Mouse (Mus musculus) hindbrain, embryonic 12.5 days (tissue): Measurements from ENCODE around the gene 1700047I17Rik2. TPM values are rescaled to one million over a fixed set of nuclear protein-coding genes. Genes with fewer than 3 reads are reported as not detected.
"Not testable (repeated sequence)": the region's sequence is repeated elsewhere in the genome, so short reads cannot be mapped to it uniquely, and the experiment has no call there.

Source experiments
- ATAC-seq: fragments of 200-750 bp; cut with Nextera tagmentation; 2 replicates; pipeline ENCODE4 v1.8.0; 2017; ENCODE audit warnings: moderate TSS enrichment; ENCODE audit not compliant: low FRiP score
- H3K27ac ChIP-seq: fragments of 300-500 bp; sonication (generic); 2 replicates; pipeline ENCODE4 v1.5.1; 2016; ENCODE audit warnings: mild to moderate bottlenecking
- H3K27me3 ChIP-seq: fragments of 300-500 bp; sonication (generic); 2 replicates; pipeline ENCODE4 v1.6.1; 2016; ENCODE audit warnings: mild to moderate bottlenecking
- H3K36me3 ChIP-seq: fragments of 300-500 bp; sonication (generic); 2 replicates; pipeline ENCODE4 v1.6.1; 2016; ENCODE audit warnings: mild to moderate bottlenecking
- H3K4me1 ChIP-seq: fragments of 300-500 bp; sonication (generic); 2 replicates; pipeline ENCODE4 v1.6.1; 2016
- H3K4me2 ChIP-seq: fragments of 300-500 bp; sonication (generic); replicated peaks from 2 replicates; pipeline ENCODE4 v1.6.1; 2016; ENCODE audit warnings: mild to moderate bottlenecking
- H3K4me3 ChIP-seq: fragments of 300-500 bp; sonication (generic); 2 replicates; pipeline ENCODE4 v1.5.1; 2016; ENCODE audit warnings: mild to moderate bottlenecking
- H3K9ac ChIP-seq: fragments of 300-500 bp; sonication (generic); 2 replicates; pipeline ENCODE4 v1.6.1; 2016; ENCODE audit warnings: mild to moderate bottlenecking, moderate library complexity
- H3K9me3 ChIP-seq: fragments of 300-500 bp; sonication (generic); replicated peaks from 2 replicates; pipeline ENCODE4 v1.6.1; 2016; ENCODE audit warnings: mild to moderate bottlenecking
- WGBS: fragments of 180-500 bp; shearing (Covaris S2); methylation state at CpG from one replicate; pipeline ENCODE4 v1.1.7; 2016; 5-methylcytosine and 5-hydroxymethylcytosine counted together
- polyA plus RNA-seq: library from polyadenylated mRNA; unstranded; fragments of >200 nt; fragmentation: Nextera tagmentation; extraction: Ambion mirVana; gene quantifications from 2 replicates; pipeline ENCODE4 v1.2.1, GENCODE M21; 2016

The 1700047I17Rik2 gene
- 0.09 and 3.7 TPM in 2 replicates for polyA plus RNA-seq

- not testable (repeated sequence) for H3K36me3 ChIP-seq, H3K4me3 ChIP-seq, H3K9me3 ChIP-seq, H3K9ac ChIP-seq, H3K4me1 ChIP-seq, H3K4me2 ChIP-seq, H3K27me3 ChIP-seq, H3K27ac ChIP-seq
- peak; percentile 98 for ATAC-seq
- WGBS, result no CpG with 5 or more reads among the region's 40 CpGs
Measured at GRCm38 (mm10) chr12:55199306-55199705, at the start of gene 1700047I17Rik2. Gene 1700047I17Rik2, plus strand, starts transcription at chr12:55199592.

DNA sequence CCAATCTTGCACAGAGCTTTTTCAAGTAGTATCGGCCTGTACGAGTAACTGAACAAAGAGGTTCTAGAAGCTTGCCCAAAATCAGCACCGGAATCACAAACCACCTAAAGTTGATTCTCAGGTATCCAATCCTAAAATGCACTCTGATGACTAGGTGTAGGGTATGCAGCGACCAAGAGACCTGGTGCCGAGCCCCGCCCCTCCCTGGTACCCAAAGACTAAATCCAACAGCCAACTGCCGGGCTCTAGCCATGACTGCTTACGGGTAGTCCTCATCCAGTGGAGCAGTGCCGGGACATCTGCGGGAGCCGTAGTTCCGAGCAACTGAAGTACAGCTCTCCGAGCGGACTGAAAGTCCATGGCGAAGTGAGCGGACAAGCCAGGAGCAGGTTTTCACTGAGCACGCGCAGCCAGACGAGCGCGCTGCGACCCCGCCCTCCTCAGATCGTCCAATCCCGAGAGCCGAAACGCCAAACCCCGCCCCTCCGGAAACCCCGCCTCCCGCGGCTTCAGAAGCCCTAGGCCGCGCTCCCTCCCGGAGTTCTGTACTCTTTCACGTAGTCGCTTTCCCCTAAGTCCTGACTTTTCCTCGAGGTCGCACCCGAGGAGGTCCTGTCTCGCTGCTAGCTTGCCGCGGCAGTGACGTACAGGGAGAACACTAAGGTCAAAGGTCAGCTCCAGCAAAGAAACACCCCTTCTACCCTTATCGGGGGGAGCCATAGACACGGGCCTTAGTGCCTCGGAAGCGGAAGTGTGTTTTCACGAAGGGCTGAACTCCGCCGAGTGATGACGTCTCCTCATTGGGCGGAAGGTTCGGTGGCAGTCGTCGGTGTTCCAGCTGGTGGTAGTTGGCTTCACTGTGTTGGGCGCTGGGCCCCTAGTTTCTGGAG lies 44.6 kb upstream of the 1700047I17Rik2 start, which contains the start of gene Srp54b:
TSS of gene Srp54b (plus strand) at position 546 of the 890 bp plus-strand sequence.
- H3K36me3 ChIP-seq, H3K4me1 ChIP-seq, H3K27me3 ChIP-seq, H3K9ac ChIP-seq, H3K27ac ChIP-seq, H3K9me3 ChIP-seq: not testable (repeated sequence)
- H3K4me3 ChIP-seq, result peak within 1 kb of the TSS; percentile 30
- peak; percentile 99 for ATAC-seq
- H3K4me2 ChIP-seq, result 0 out of 2 replicates have a peak within 1 kb of the TSS, but pooled peaks have one; percentile 29
- no CpG with 5 or more reads among the region's 57 CpGs for WGBS

DNA sequence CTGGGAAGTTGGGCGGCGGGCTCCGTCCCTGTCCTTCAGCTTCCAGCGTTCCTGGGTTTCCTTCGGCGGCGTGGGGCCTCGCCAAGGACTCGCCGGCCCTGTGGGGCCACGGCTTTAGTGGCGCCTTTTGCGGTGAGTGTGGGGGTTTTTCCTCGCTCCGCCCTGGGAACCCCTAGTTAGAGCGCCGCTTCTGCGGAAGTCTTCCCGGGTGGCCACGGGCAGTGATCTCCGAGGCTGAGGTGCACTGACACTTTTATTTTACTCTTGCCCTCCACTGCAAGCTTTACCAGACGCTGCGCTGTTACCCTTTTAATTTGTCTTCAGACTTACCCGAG lies 44.0 kb upstream of the 1700047I17Rik2 start:
- not testable (repeated sequence) for H3K9me3 ChIP-seq, H3K27ac ChIP-seq, H3K27me3 ChIP-seq, H3K4me1 ChIP-seq, H3K9ac ChIP-seq, H3K36me3 ChIP-seq
- Histone ChIP-seq H3K4me2 (0 out of 2 replicates have a peak overlapping the region, but pooled peaks have one; percentile 29), H3K4me3 (peak overlapping the region; percentile 30)
- peak; percentile 49; the same call in 1 of the 2 replicates for ATAC-seq
- 2% methylated on average over 10 of the region's 24 CpGs for WGBS

- not testable (repeated sequence) for H3K4me1 ChIP-seq, ATAC-seq, H3K4me2 ChIP-seq, H3K27me3 ChIP-seq, H3K9me3 ChIP-seq, H3K36me3 ChIP-seq, H3K9ac ChIP-seq, H3K27ac ChIP-seq, H3K4me3 ChIP-seq
- whole genome bisulfite sequencing, result no CpG with 5 or more reads among the region's 7 CpGs
Measured at GRCm38 (mm10) chr12:55167034-55167557, 32.3 kb upstream of the 1700047I17Rik2 start.

DNA sequence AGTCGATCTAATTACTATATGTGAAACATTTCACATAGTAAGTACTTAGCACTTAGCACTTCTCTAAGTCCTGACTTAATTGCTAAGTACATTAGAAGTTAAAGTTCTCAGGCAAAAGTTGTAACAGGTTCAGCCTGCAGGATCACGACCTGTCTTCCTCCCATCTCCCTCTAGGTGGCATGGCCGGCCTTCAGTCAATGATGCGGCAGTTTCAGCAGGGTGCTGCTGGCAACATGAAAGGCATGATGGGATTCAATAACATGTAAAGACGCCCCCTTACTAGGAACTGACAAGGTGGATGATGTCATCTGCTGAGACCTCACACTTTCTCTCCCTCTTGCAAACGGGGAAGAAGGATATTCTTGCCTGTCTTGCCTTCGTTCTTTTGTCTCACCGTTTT lies 11.7 kb upstream of the 1700047I17Rik2 start:
- no CpG with 5 or more reads among the region's 8 CpGs for WGBS
- not testable (repeated sequence) for ATAC-seq, H3K36me3 ChIP-seq, H3K4me2 ChIP-seq, H3K27me3 ChIP-seq, H3K4me3 ChIP-seq, H3K9ac ChIP-seq, H3K9me3 ChIP-seq, H3K4me1 ChIP-seq, H3K27ac ChIP-seq

DNA sequence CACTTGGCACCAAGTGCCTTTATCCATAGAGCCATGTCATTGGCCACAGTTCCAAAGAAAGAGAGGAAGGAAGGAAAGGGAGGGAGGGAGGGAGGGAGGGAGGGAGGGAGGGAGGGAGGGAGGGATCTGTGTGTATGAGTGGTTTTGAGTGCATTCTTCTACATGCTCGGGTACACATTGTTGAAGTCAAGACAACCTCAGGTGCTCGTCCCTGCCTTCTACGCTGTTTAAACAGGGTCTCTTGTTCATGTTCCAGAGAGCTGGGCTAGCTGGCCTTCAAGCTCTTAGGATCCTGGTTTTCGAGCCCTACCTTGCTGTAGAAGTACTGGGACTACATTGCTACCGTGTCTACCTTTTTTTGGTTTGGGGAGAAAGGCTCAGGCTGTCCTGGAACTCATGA lies 10.3 kb upstream of the 1700047I17Rik2 start:
- H3K4me2 ChIP-seq, H3K27me3 ChIP-seq, H3K4me1 ChIP-seq, H3K4me3 ChIP-seq, H3K9me3 ChIP-seq, H3K27ac ChIP-seq, H3K36me3 ChIP-seq, H3K9ac ChIP-seq, ATAC-seq: not testable (repeated sequence)
- no CpG with 5 or more reads among the region's 5 CpGs for WGBS

DNA sequence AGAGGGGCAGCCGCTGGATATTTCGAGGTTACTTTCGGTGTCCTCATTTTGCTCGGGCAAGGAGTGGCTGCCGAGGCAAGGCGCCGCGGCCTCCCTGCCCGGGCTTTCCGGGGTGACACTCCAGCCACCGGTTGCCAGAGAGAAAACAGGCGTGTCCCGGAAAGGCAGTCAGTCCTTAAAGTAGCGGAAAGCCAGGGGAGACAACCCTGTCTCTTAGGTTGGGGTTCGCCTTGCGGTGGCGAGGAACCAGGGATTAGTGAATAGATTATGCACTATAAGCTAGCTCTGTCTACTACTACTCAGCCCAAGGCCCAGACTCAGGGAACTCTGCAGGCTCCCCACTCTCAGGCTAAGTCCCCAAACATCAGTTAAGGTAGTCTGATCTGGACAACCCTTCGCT lies 407 bp downstream of the 1700047I17Rik2 start:
- peak; percentile 55 for ATAC-seq
- no CpG with 5 or more reads among the region's 18 CpGs for WGBS
- not testable (repeated sequence) for H3K4me1 ChIP-seq, H3K27me3 ChIP-seq, H3K9ac ChIP-seq, H3K4me2 ChIP-seq, H3K27ac ChIP-seq, H3K36me3 ChIP-seq, H3K4me3 ChIP-seq, H3K9me3 ChIP-seq

DNA sequence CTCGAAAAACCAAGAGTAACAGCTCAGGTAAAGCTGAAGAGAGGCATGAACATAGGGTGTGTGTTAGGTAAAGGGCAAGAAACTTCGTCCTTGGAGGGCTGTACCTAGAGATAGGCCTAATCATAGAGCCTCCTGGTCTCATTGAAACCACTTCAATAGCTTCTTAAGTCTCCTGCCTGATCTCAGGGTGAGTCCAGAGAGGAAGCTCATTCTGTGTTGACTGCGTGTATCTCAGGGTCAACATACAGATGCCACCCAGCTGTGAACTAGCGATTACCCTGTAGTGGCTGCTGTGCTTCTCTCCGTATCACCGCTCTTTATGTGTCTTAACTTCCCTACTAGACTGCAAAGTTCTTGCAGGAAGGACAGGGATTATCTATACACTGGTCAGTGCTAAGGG lies 13.6 kb downstream of the 1700047I17Rik2 start:
- not testable (repeated sequence) for ATAC-seq

DNA sequence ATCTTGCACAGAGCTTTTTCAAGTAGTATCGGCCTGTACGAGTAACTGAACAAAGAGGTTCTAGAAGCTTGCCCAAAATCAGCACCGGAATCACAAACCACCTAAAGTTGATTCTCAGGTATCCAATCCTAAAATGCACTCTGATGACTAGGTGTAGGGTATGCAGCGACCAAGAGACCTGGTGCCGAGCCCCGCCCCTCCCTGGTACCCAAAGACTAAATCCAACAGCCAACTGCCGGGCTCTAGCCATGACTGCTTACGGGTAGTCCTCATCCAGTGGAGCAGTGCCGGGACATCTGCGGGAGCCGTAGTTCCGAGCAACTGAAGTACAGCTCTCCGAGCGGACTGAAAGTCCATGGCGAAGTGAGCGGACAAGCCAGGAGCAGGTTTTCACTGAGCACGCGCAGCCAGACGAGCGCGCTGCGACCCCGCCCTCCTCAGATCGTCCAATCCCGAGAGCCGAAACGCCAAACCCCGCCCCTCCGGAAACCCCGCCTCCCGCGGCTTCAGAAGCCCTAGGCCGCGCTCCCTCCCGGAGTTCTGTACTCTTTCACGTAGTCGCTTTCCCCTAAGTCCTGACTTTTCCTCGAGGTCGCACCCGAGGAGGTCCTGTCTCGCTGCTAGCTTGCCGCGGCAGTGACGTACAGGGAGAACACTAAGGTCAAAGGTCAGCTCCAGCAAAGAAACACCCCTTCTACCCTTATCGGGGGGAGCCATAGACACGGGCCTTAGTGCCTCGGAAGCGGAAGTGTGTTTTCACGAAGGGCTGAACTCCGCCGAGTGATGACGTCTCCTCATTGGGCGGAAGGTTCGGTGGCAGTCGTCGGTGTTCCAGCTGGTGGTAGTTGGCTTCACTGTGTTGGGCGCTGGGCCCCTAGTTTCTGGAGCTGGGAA lies 30.5 kb downstream of the 1700047I17Rik2 start, which contains the start of gene Srp54c:
TSS of gene Srp54c (plus strand) at position 543 of the 894 bp plus-strand sequence.
- H3K27ac ChIP-seq, H3K4me1 ChIP-seq, H3K9ac ChIP-seq, H3K9me3 ChIP-seq, H3K27me3 ChIP-seq, H3K36me3 ChIP-seq: not testable (repeated sequence)
- no CpG with 5 or more reads among the region's 57 CpGs for WGBS
- Histone ChIP-seq H3K4me3 (peak within 1 kb of the TSS; percentile 36), H3K4me2 (0 out of 2 replicates have a peak within 1 kb of the TSS, but pooled peaks have one; percentile 29)
- peak; percentile 99 for ATAC-seq

More for the DNA sequence above, 13.6 kb downstream of the 1700047I17Rik2 start:
- not testable (repeated sequence) for H3K4me3 ChIP-seq, H3K4me1 ChIP-seq, H3K27ac ChIP-seq, H3K9me3 ChIP-seq, H3K27me3 ChIP-seq, H3K36me3 ChIP-seq, H3K4me2 ChIP-seq, H3K9ac ChIP-seq
- WGBS, result no CpG with 5 or more reads among the region's 6 CpGs

DNA sequence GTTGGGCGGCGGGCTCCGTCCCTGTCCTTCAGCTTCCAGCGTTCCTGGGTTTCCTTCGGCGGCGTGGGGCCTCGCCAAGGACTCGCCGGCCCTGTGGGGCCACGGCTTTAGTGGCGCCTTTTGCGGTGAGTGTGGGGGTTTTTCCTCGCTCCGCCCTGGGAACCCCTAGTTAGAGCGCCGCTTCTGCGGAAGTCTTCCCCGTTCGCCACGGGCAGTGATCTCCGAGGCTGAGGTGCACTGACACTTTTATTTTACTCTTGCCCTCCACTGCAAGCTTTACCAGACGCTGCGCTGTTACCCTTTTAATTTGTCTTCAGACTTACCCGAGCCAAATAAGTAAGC lies 31.1 kb downstream of the 1700047I17Rik2 start:
- H3K36me3 ChIP-seq, H3K9ac ChIP-seq, H3K27me3 ChIP-seq, H3K27ac ChIP-seq, ATAC-seq, H3K9me3 ChIP-seq, H3K4me1 ChIP-seq: not testable (repeated sequence)
- H3K4me2 ChIP-seq, result 0 out of 2 replicates have a peak overlapping the region, but pooled peaks have one; percentile 29
- 2% methylated on average over 13 of the region's 25 CpGs for WGBS
- peak overlapping the region; percentile 36 for H3K4me3 ChIP-seq

DNA sequence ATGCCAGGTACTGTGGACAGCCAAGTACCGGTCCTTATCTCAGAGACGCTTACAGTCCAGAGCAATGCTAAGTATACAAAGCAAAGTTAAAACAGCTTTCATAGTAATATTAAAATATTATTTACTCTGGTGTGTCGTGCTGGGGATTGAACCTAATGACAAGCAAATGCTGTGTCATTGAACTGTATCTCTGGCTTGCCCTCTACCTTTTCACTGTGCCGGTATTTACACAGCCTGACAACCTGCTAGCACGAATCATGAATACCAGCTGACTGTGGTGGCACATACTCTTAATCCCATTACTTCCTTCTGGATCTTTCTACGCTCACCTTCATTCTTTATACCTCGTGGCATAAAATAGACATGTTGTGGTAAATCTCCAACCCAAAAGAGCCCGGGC lies 42.9 kb downstream of the 1700047I17Rik2 start:
- not testable (repeated sequence) for H3K36me3 ChIP-seq, H3K27me3 ChIP-seq, H3K27ac ChIP-seq, H3K4me1 ChIP-seq, ATAC-seq, H3K9me3 ChIP-seq, H3K9ac ChIP-seq, H3K4me3 ChIP-seq, H3K4me2 ChIP-seq
- WGBS, result no CpG with 5 or more reads among the region's 8 CpGs

DNA sequence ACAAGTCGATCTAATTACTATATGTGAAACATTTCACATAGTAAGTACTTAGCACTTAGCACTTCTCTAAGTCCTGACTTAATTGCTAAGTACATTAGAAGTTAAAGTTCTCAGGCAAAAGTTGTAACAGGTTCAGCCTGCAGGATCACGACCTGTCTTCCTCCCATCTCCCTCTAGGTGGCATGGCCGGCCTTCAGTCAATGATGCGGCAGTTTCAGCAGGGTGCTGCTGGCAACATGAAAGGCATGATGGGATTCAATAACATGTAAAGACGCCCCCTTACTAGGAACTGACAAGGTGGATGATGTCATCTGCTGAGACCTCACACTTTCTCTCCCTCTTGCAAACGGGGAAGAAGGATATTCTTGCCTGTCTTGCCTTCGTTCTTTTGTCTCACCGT lies 62.6 kb downstream of the 1700047I17Rik2 start:
- H3K9me3 ChIP-seq, H3K4me2 ChIP-seq, H3K9ac ChIP-seq, H3K27me3 ChIP-seq, H3K4me3 ChIP-seq, H3K27ac ChIP-seq, H3K4me1 ChIP-seq, ATAC-seq: not testable (repeated sequence)
- H3K36me3 ChIP-seq, result peaks cover 21% of the 10 kb centered on the region; the same call in 1 of the 2 replicates
- WGBS, result no CpG with 5 or more reads among the region's 8 CpGs
